Mouse (Mus musculus) kidney, postnatal 0 days (tissue): ENCODE measurements around the gene Hs3st4. TPM values are rescaled to one million over a fixed set of nuclear protein-coding genes. Genes with fewer than 3 reads are reported as not detected.
A peak's percentile ranks its signal among the peaks of the same experiment; 100 is the strongest.

ENCODE experiments used
- ATAC-seq: fragments of 200-750 bp; cut with Nextera tagmentation; replicated peaks from 2 replicates; pipeline ENCODE4 v1.8.0; 2017; ENCODE audit warnings: low read depth, moderate number of reproducible peaks, moderate TSS enrichment, moderate library complexity; ENCODE audit not compliant: low FRiP score
- DNase-seq: peaks from one replicate; pipeline ENCODE4 v3.0.0-alpha.2; 2016; ENCODE audit warnings: low spot score
- H3K27ac ChIP-seq: fragments of 300-500 bp; sonication (generic); 2 replicates; pipeline ENCODE4 v1.5.1; 2014; ENCODE audit warnings: mild to moderate bottlenecking
- H3K27me3 ChIP-seq: fragments of 300-500 bp; sonication (generic); 2 replicates; pipeline ENCODE4 v1.6.1; 2014; ENCODE audit warnings: low read length, mixed read lengths; ENCODE audit not compliant: insufficient read depth
- H3K36me3 ChIP-seq: fragments of 300-500 bp; sonication (generic); 2 replicates; pipeline ENCODE4 v1.6.1; 2014; ENCODE audit warnings: low read length, mixed read lengths; ENCODE audit not compliant: insufficient read depth
- H3K4me1 ChIP-seq: fragments of 300-500 bp; sonication (generic); replicated peaks from 2 replicates; pipeline ENCODE4 v1.6.1; 2014; ENCODE audit warnings: antibody characterized with exemption, low read length, mixed read lengths; ENCODE audit not compliant: insufficient read depth
- H3K4me2 ChIP-seq: fragments of 300-500 bp; sonication (generic); 2 replicates; pipeline ENCODE4 v1.6.1; 2014; ENCODE audit warnings: mild to moderate bottlenecking, low read length, moderate library complexity, mixed read lengths
- H3K4me3 ChIP-seq: fragments of 300-500 bp; sonication (generic); replicated peaks from 2 replicates; pipeline ENCODE4 v1.5.1; 2014; ENCODE audit warnings: low read depth, low read length
- H3K9ac ChIP-seq: fragments of 300-500 bp; sonication (generic); 2 replicates; pipeline ENCODE4 v1.6.1; 2014; ENCODE audit warnings: low read depth, low read length
- H3K9me3 ChIP-seq: fragments of 300-500 bp; sonication (generic); replicated peaks from 2 replicates; pipeline ENCODE4 v1.6.1; 2016; ENCODE audit warnings: low read length, inconsistent platforms, mixed read lengths
- CTCF ChIP-seq: IDR thresholded peaks from 2 replicates; pipeline ENCODE4 v1.5.1; 2016; ENCODE audit warnings: antibody characterized with exemption, low read depth, mild to moderate bottlenecking, moderate library complexity
- polyA plus RNA-seq: library from polyadenylated mRNA; unstranded; fragments of >200 nt; fragmentation: Nextera tagmentation; extraction: Ambion mirVana; gene quantifications from 2 replicates; pipeline ENCODE4 v1.2.1, GENCODE M21; 2015

Gene Hs3st4
- polyA plus RNA-seq, 1 experiment from 2014 or later = 0.04 TPM

- no peak for TF ChIP-seq CTCF
- no peaks in the 10 kb centered on the region for H3K9me3 ChIP-seq
- H3K27ac ChIP-seq = no peak overlapping the region
- no peak overlapping the region for H3K4me2 ChIP-seq
- H3K36me3 ChIP-seq = no peaks in the 10 kb centered on the region
- ATAC-seq (no peak), DNase-seq (peak; percentile 5)
- H3K27me3 ChIP-seq = no peaks in the 10 kb centered on the region
- no peak overlapping the region for H3K4me3 ChIP-seq
- H3K4me1 ChIP-seq = no peaks in the 10 kb centered on the region
- H3K9ac ChIP-seq = no peak overlapping the region
Observed at GRCm38 (mm10) chr7:124399184-124399583, 416.5 kb downstream of the Hs3st4 start.

GRCm38 (mm10) chr7:124426951-124427350 lies 444.3 kb downstream of the Hs3st4 start:
- no peak for ATAC-seq
- no peak overlapping the region for H3K9ac ChIP-seq
- DNase-seq = no peak
- no peak overlapping the region for H3K4me2 ChIP-seq
- TF ChIP-seq CTCF = no peak
- no peaks in the 10 kb centered on the region for H3K36me3 ChIP-seq
- no peaks in the 10 kb centered on the region for H3K4me1 ChIP-seq
- H3K9me3 ChIP-seq = no peaks in the 10 kb centered on the region
- no peak overlapping the region for H3K4me3 ChIP-seq
- H3K27ac ChIP-seq = no peak overlapping the region
- no peaks in the 10 kb centered on the region for H3K27me3 ChIP-seq
